In the genomic region with DNA sequence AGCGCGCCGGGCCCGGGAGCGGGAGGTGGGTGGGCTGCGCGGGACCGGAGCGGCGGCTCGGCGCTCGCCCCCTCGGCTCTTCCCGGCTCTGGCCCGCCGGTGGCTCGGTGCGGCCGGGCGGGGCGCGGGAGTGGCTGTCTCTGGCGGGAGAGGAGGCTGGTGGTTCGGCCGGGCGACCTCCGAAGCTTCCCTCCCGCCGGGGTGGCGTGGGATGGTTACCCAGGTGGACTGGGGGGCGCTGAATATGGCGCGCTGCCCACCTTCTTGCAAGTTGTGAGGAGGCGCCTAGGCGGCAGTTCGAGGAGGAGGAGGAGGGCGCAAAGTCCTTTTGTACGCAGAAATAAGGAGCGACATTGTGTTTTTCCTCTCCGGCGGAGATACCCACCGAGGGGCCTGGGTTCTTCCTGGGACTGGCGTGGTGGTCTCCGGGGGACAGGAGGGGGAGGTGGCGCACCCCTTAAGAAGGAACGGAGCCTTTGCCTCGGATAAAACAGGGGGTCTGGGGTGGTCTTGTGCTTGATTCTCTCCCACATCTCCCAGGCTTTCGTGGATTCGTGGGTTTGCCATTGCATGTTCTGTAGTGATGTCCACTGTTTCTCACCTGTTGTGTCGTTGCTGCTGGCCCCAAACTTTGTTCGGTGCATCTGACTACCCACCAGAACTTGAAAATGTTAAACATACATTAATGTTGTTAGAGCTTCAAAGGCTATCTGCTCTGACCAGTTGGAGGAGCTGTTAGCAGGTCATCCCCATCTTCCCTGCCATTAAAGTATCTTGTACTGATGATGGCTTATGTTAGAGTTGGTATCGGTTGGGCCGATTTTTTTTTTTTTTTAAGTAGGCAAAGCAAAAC, we compare ENCODE assay signal across 8 mouse cellular contexts. TPM values are rescaled to one million over a fixed set of nuclear protein-coding genes. Genes with fewer than 3 reads are reported as not detected.
DNase-seq lines count a peak whose midpoint lies in the region; ATAC-seq and TF ChIP-seq lines count a peak whose summit lies in the region.

No protein-coding gene starts in this region.

- peaks cover 27% of the 10 kb centered on the region for H3K4me1 ChIP-seq in hindbrain, embryonic 14.5 days (replicated peaks; ENCODE audit: control insufficient read depth, insufficient read depth, low read length)

- H3K4me2 ChIP-seq in hindbrain, embryonic 14.5 days (replicated peaks), result peak overlapping the region; percentile 86

- TF ChIP-seq CTCF in left cerebral cortex, adult 2 months (IDR thresholded peaks at IDR 0.05), result peak; percentile 10

- intact Hi-C loops in left cerebral cortex, adult 2 months (cut with DNase I), result loop anchor here (2.0 to 5.0 kb wide), 3 partner anchors 32 to 281 kb away; partner anchors contain the start of genes Ahcyl2 and Strip2

- WGBS in hindbrain, embryonic 14.5 days, result 3% methylated on average over 49 of the region's 54 CpGs

- peak overlapping the region; percentile 100 for H3K27ac ChIP-seq in hindbrain, embryonic 14.5 days
- H3K27ac ChIP-seq in left cerebral cortex, adult 2 months, result peak overlapping the region; percentile 100

- H3K27me3 ChIP-seq in hindbrain, embryonic 14.5 days (ENCODE audit: control insufficient read depth, insufficient read depth, low read length), result no peaks in the 10 kb centered on the region

- no peak for ATAC-seq in hindbrain, embryonic 14.5 days (ENCODE audit: low FRiP score)
- ATAC-seq in megakaryocyte, adult 5-6 weeks (ENCODE audit: poor library complexity, severe bottlenecking), result peak; percentile 11

- H3K4me3 ChIP-seq in hindbrain, embryonic 14.5 days (replicated peaks; ENCODE audit: low read length), result peak overlapping the region; percentile 99
- H3K4me3 ChIP-seq in left cerebral cortex, adult 2 months, result peak overlapping the region; percentile 78

- H3K9ac ChIP-seq in hindbrain, embryonic 14.5 days, result peak overlapping the region; percentile 98

- H3K36me3 ChIP-seq in hindbrain, embryonic 14.5 days (replicated peaks; ENCODE audit: control insufficient read depth, insufficient read depth), result peaks cover 3% of the 10 kb centered on the region; the same call in 1 of the 2 replicates

- DNase-seq in ZHBTc4 (ENCODE audit: low read depth, low spot score), result peak; percentile 62
- peak; percentile 64 to 75 for DNase-seq in cerebellum, postnatal 25 days
- DNase-seq in frontal cortex, postnatal 36 days (ENCODE audit: low spot score in 2 of 2), result peak; percentile 48 to 53
- DNase-seq in hindbrain, embryonic 14.5 days (ENCODE audit: low spot score), result no peak
- DNase-seq in left cerebral cortex, adult 2 months (ENCODE audit: extremely low spot score in 1 of 2, low spot score in 2 of 2), result peak; percentile 58 to 61
- peak; percentile 78 for DNase-seq in right cerebral cortex, postnatal 10 days (ENCODE audit: low spot score in 2 of 2)
- peak; percentile 23 for DNase-seq in urinary bladder, postnatal 10 days (ENCODE audit: low spot score)

- H3K9me3 ChIP-seq in hindbrain, embryonic 14.5 days (ENCODE audit: control insufficient read depth, low read length), result no peaks in the 10 kb centered on the region

RNA-seq across cellular contexts. Expression of gene Nrf1, which starts 0.9 kb away (rescaled TPM):
- 33.2 and 34.4 TPM in 2 replicates for polyA plus RNA-seq in hindbrain, embryonic 14.5 days (2014; fragmentation: Nextera tagmentation; extraction: Ambion mirVana)
- 10 to 100 TPM; 21.7 to 24.2 TPM for total RNA-seq in left cerebral cortex, adult 2 months (2021)
- total RNA-seq in megakaryocyte, adult 5-6 weeks (2015), result 37.1 and 39.6 TPM in 2 replicates
- 69.9 and 84.5 TPM in 2 replicates for total RNA-seq in megakaryocyte, adult 5-6 weeks (2017)
